Mouse (Mus musculus): ENCODE measurements around the gene Gm21985. TPM values are rescaled to one million over a fixed set of nuclear protein-coding genes. Genes with fewer than 3 reads are reported as not detected.

Gm21985 gene
- polyA plus RNA-seq, 1 experiment = 0.18 TPM

- no peak for DNase-seq (ENCODE audit: extremely low spot score in 1 of 2, low spot score in 1 of 2)
Measured at GRCm38 (mm10) chr2:112454125-112454861, 188.2 kb downstream of the Gm21985 start.

GRCm38 (mm10) chr2:112454862-112455564, 188.9 kb downstream of the Gm21985 start, which contains the start of gene Emc7:
TSS of gene Emc7 (plus strand) at chr2:112454997.
- peak; percentile 91 to 98 for DNase-seq (ENCODE audit: extremely low spot score in 1 of 2, low spot score in 1 of 2)

Other genes with a start within 250 kb of the Gm21985 start
- gene Olfr1311, start 241.9 kb upstream of the Gm21985 start, polyA plus RNA-seq (2012; rRNA removed) = not detected in 2 replicates
- not detected in 2 replicates for gene Olfr1312, start 216.1 kb upstream of the Gm21985 start, polyA plus RNA-seq (2012; rRNA removed)
- not detected in 2 replicates for gene Olfr1313, start 188.5 kb upstream of the Gm21985 start, polyA plus RNA-seq (2012; rRNA removed)
- gene Olfr1314, start 169.5 kb upstream of the Gm21985 start, polyA plus RNA-seq (2012; rRNA removed) = 0.06 TPM in 1 of 2 replicates, not detected in the other
- not detected in 2 replicates for gene Olfr1315-ps1, start 150.9 kb upstream of the Gm21985 start, polyA plus RNA-seq (2012; rRNA removed)
- 0.04 TPM in 1 of 2 replicates, not detected in the other for gene Olfr1316, start 131.3 kb upstream of the Gm21985 start, polyA plus RNA-seq (2012; rRNA removed)
- not detected in 2 replicates for gene Olfr1317, start 126.0 kb upstream of the Gm21985 start, polyA plus RNA-seq (2012; rRNA removed)
- gene Olfr1318, start 112.1 kb upstream of the Gm21985 start, polyA plus RNA-seq (2012; rRNA removed) = not detected in 2 replicates
- 245 and 291 TPM in 2 replicates for gene Lpcat4, start 26.8 kb upstream of the Gm21985 start, polyA plus RNA-seq (2012; rRNA removed)
- gene Nutm1, start 7.0 kb upstream of the Gm21985 start, polyA plus RNA-seq (2012; rRNA removed) = 0.06 TPM in 1 of 2 replicates, not detected in the other
- 79.1 and 85.5 TPM in 2 replicates for gene Nop10, start 4.4 kb upstream of the Gm21985 start, polyA plus RNA-seq (2012; rRNA removed)
- gene Slc12a6, start 489 bp upstream of the Gm21985 start, polyA plus RNA-seq (2012; rRNA removed) = 106 and 115 TPM in 2 replicates
- gene Emc4, start 101.7 kb downstream of the Gm21985 start, polyA plus RNA-seq (2012; rRNA removed) = 202 and 210 TPM in 2 replicates
- 11.4 and 14.5 TPM in 2 replicates for gene Katnbl1, start 112.9 kb downstream of the Gm21985 start, polyA plus RNA-seq (2012; rRNA removed)
- 29.4 and 32.1 TPM in 2 replicates for gene Emc7, start 188.7 kb downstream of the Gm21985 start, polyA plus RNA-seq (2012; rRNA removed)
- gene Chrm5, start 214.5 kb downstream of the Gm21985 start, polyA plus RNA-seq (2012; rRNA removed) = 0.06 and 0.12 TPM in 2 replicates
- gene Aven, start 226.7 kb downstream of the Gm21985 start, polyA plus RNA-seq (2012; rRNA removed) = 8.7 and 9.1 TPM in 2 replicates

Data from frontal cortex, adult 2 months (tissue).